Mouse (Mus musculus) MN1 (cell line): ENCODE measurements at regions not wholly inside any gene's neighbourhood (a gene's known extent, or its start where the extent isn't known, plus 50 kb on each side); places are given as distances from the start of the nearest gene placed in this dataset.
A peak's percentile ranks its signal among the peaks of the same experiment; 100 is the strongest.

Experiments
- DNase-seq: peaks from one replicate; pipeline ENCODE4 v3.0.0-alpha.2; 2016; ENCODE audit warnings: low spot score

- no peak for DNase-seq
Observed at GRCm38 (mm10) chrX:143462632-143463031, 55.8 kb upstream of the Pak3 start.

- no peak for DNase-seq
Observed at GRCm38 (mm10) chrX:143448636-143449346, 54.7 kb upstream of the Chrdl1 start.

DNA sequence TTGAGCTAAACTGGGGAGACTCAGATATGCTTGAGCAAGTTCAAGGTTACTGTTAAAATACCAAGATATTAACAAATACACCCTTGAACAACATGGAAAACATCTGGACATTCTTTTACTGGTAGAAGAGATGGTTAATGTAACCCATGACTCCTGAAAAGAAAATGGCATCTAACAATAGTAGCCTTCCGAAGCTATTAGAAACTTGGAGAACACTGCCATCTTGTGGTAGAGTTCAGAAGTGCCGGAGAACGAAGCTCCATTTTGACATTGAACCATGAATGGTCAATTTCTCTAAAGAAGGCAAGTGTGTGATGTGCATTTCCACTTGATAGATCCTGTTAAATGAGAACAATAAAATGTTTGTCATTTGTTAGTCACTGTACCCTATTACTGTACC is 50.5 kb upstream of the Chrdl1 start:
- peak; percentile 27 for DNase-seq
